9 mouse cellular contexts compared by ENCODE assay signal in genomic region chr6:125350231-125350994, GRCm38 (mm10). TPM values are rescaled to one million over a fixed set of nuclear protein-coding genes. Genes with fewer than 3 reads are reported as not detected.
A peak's percentile ranks its signal among the peaks of the same experiment; 100 is the strongest.
DNase-seq lines count a peak whose midpoint lies in the region; ATAC-seq and TF ChIP-seq lines count a peak whose summit lies in the region.
"Had no signal": no experiment of that assay in that cellular context is flagged by ENCODE, and none has a peak within 500 bp of the region (broad histone marks: within the 10 kb centered on the region; RNA-seq: fewer than 3 reads in every experiment).

No protein-coding gene starts in this region.

- H3K36me3 ChIP-seq in kidney, adult 2 months (ENCODE audit: control insufficient read depth, insufficient read depth, low read length), result no peaks in the 10 kb centered on the region
- no peaks in the 10 kb centered on the region for H3K36me3 ChIP-seq in embryonic facial prominence, embryonic 12.5 days
- H3K36me3 ChIP-seq in liver, embryonic 14.5 days (replicated peaks; ENCODE audit: control insufficient read depth, insufficient read depth, low read depth), result no peaks in the 10 kb centered on the region

- TF ChIP-seq EP300 in liver, embryonic 14.5 days (IDR thresholded peaks at IDR 0.05; ENCODE audit: low read depth), result no peak

- intact Hi-C loops in heart, postnatal 14 days (cut with DNase I), result loop anchor here (2.0 kb wide), 1 partner anchor 38 kb away; the partner anchor contains the start of gene Ltbr

- peak overlapping the region; percentile 91 for H3K4me3 ChIP-seq in kidney, adult 2 months (ENCODE audit: insufficient read depth, low read depth, low read length)
- peak overlapping the region; percentile 78 for H3K4me3 ChIP-seq in embryonic facial prominence, embryonic 12.5 days
- H3K4me3 ChIP-seq in liver, embryonic 14.5 days (ENCODE audit: insufficient read depth in 1 of 2, low read depth in 2 of 2, low read length in 2 of 2), result peak overlapping the region; percentile 61 to 67

- H3K4me1 ChIP-seq in kidney, adult 2 months (ENCODE audit: control insufficient read depth, insufficient read depth, low read length), result peaks cover 37% of the 10 kb centered on the region
- peaks cover 44% of the 10 kb centered on the region for H3K4me1 ChIP-seq in embryonic facial prominence, embryonic 12.5 days
- peaks cover 0 to 40% of the 10 kb centered on the region in 2 experiments; a peak in 3 of 4 replicates for H3K4me1 ChIP-seq in liver, embryonic 14.5 days (replicated peaks; ENCODE audit: control insufficient read depth in 2 of 2, insufficient read depth in 2 of 2, low read length in 1 of 2)

- no peak for TF ChIP-seq POLR2A in kidney, adult 2 months (IDR thresholded peaks at IDR 0.05; ENCODE audit: low read depth, low read length)

- H3K9ac ChIP-seq in embryonic facial prominence, embryonic 12.5 days, result peak overlapping the region; percentile 83
- peak overlapping the region; percentile 25 for H3K9ac ChIP-seq in liver, embryonic 14.5 days (replicated peaks)

- H3K27me3 ChIP-seq in kidney, adult 2 months (replicated peaks; ENCODE audit: control insufficient read depth, insufficient read depth, low read length), result no peaks in the 10 kb centered on the region
- H3K27me3 ChIP-seq in embryonic facial prominence, embryonic 12.5 days, result no peaks in the 10 kb centered on the region
- H3K27me3 ChIP-seq in liver, embryonic 14.5 days (ENCODE audit: control insufficient read depth, insufficient read depth, low read length), result no peaks in the 10 kb centered on the region
- H3K27me3 ChIP-seq: Patski had no signal

- ATAC-seq in embryonic facial prominence, embryonic 12.5 days (ENCODE audit: insufficient number of reproducible peaks, insufficient read depth, low FRiP score, low TSS enrichment), result peak; percentile 29; the same call in 1 of the 2 replicates
- ATAC-seq in liver, embryonic 14.5 days (ENCODE audit: insufficient read depth), result no peak
- ATAC-seq in neutrophil, adult 5-6 weeks (ENCODE audit: extremely low read depth, insufficient number of reproducible peaks, low FRiP score, poor library complexity, severe bottlenecking), result peak; percentile 11; the same call in 1 of the 2 replicates

- H3K9me3 ChIP-seq in embryonic facial prominence, embryonic 12.5 days, result no peaks in the 10 kb centered on the region
- no peaks in the 10 kb centered on the region for H3K9me3 ChIP-seq in liver, embryonic 14.5 days (ENCODE audit: control insufficient read depth, low read length)

- H3K4me2 ChIP-seq in embryonic facial prominence, embryonic 12.5 days (replicated peaks), result peak overlapping the region; percentile 87
- peak overlapping the region; percentile 61 for H3K4me2 ChIP-seq in liver, embryonic 14.5 days (ENCODE audit: low read depth)

- 3% methylated on average over 20 of the region's 20 CpGs for WGBS in kidney, adult 2 months
- 1% methylated on average over 20 of the region's 20 CpGs for WGBS in embryonic facial prominence, embryonic 12.5 days
- 6% methylated on average over 20 of the region's 20 CpGs for WGBS in liver, embryonic 14.5 days (ENCODE audit: insufficient replicate concordance)

- peak; percentile 50 for DNase-seq in kidney, adult 2 months
- no peak for DNase-seq in kidney, adult 11 months
- DNase-seq in heart, postnatal 14 days, result peak; percentile 47 to 68
- no peak for DNase-seq in liver, embryonic 14.5 days (ENCODE audit: low read depth in 3 of 3, low spot score in 3 of 3)
- DNase-seq in right cerebral cortex, postnatal 14 days, result no peak
- DNase-seq in cerebellum, adult 9-11 months, result no peak

- no peak for TF ChIP-seq CTCF in kidney, adult 2 months (conservative IDR thresholded peaks at IDR 0.05; ENCODE audit: insufficient read depth, insufficient read length, low read depth, low read length)
- no peak for TF ChIP-seq CTCF in liver, embryonic 14.5 days (IDR thresholded peaks at IDR 0.05; ENCODE audit: low read depth)

- H3K27ac ChIP-seq in kidney, adult 2 months (ENCODE audit: insufficient read depth, low read depth, low read length), result peak overlapping the region; percentile 92
- H3K27ac ChIP-seq in embryonic facial prominence, embryonic 12.5 days, result peak overlapping the region; percentile 88
- H3K27ac ChIP-seq in liver, embryonic 14.5 days, result no peak overlapping the region

RNA-seq across cellular contexts. Expression of gene Tnfrsf1a, which starts 1.3 kb away (rescaled TPM):
- 98.6 and 109 TPM in 2 replicates for polyA plus RNA-seq in kidney, adult 2 months (2012; rRNA removed)
- polyA plus RNA-seq in embryonic facial prominence, embryonic 12.5 days (2016; fragmentation: Nextera tagmentation; extraction: Ambion mirVana), result 49.4 and 51.9 TPM in 2 replicates
- 10 to 100 TPM; 63.4 to 70.7 TPM for total RNA-seq in heart, postnatal 14 days (2021)
- polyA plus RNA-seq in liver, embryonic 14.5 days (2012; rRNA removed), result 15.4 and 16.8 TPM in 2 replicates
- polyA plus RNA-seq in liver, embryonic 14.5 days (2014; fragmentation: Nextera tagmentation; extraction: Ambion mirVana), result 19.8 and 21.1 TPM in 2 replicates
- total RNA-seq in neutrophil, adult 5-6 weeks (2017), result 202 and 215 TPM in 2 replicates

RNA-seq across cellular contexts. Expression of gene Scnn1a, which starts 30.0 kb away (rescaled TPM):
- polyA plus RNA-seq in kidney, adult 2 months (2012; rRNA removed), result 83.5 and 89.5 TPM in 2 replicates
- polyA plus RNA-seq in embryonic facial prominence, embryonic 12.5 days (2016; fragmentation: Nextera tagmentation; extraction: Ambion mirVana), result 0.52 and 1.1 TPM in 2 replicates
- 1 to 10 TPM in 1 of 2 experiments, under 1 TPM in 1; 1.00 to 1.1 TPM for total RNA-seq in heart, postnatal 14 days (2021)
- 0.34 and 0.40 TPM in 2 replicates for polyA plus RNA-seq in liver, embryonic 14.5 days (2012; rRNA removed)
- polyA plus RNA-seq in liver, embryonic 14.5 days (2014; fragmentation: Nextera tagmentation; extraction: Ambion mirVana), result 0.34 and 0.36 TPM in 2 replicates
- total RNA-seq in neutrophil, adult 5-6 weeks (2017), result 11.6 and 12.6 TPM in 2 replicates

RNA-seq across cellular contexts. Expression of gene Plekhg6, which starts 30.2 kb away (rescaled TPM):
- polyA plus RNA-seq in kidney, adult 2 months (2012; rRNA removed), result 6.1 and 7.1 TPM in 2 replicates
- 0.34 and 0.47 TPM in 2 replicates for polyA plus RNA-seq in embryonic facial prominence, embryonic 12.5 days (2016; fragmentation: Nextera tagmentation; extraction: Ambion mirVana)
- total RNA-seq in heart, postnatal 14 days (2021), result not detected
- polyA plus RNA-seq in liver, embryonic 14.5 days (2012; rRNA removed), result 0.39 and 0.48 TPM in 2 replicates
- polyA plus RNA-seq in liver, embryonic 14.5 days (2014; fragmentation: Nextera tagmentation; extraction: Ambion mirVana), result 0.38 and 0.47 TPM in 2 replicates
- 0.25 and 0.35 TPM in 2 replicates for total RNA-seq in neutrophil, adult 5-6 weeks (2017)

RNA-seq across cellular contexts. Expression of gene Ltbr, which starts 36.7 kb away (rescaled TPM):
- polyA plus RNA-seq in kidney, adult 2 months (2012; rRNA removed), result 97.1 and 116 TPM in 2 replicates
- 27.2 and 28.2 TPM in 2 replicates for polyA plus RNA-seq in embryonic facial prominence, embryonic 12.5 days (2016; fragmentation: Nextera tagmentation; extraction: Ambion mirVana)
- 10 to 100 TPM; 34.6 to 36.0 TPM for total RNA-seq in heart, postnatal 14 days (2021)
- polyA plus RNA-seq in liver, embryonic 14.5 days (2012; rRNA removed), result 12.3 and 12.5 TPM in 2 replicates
- polyA plus RNA-seq in liver, embryonic 14.5 days (2014; fragmentation: Nextera tagmentation; extraction: Ambion mirVana), result 15.2 and 15.7 TPM in 2 replicates
- 43.7 and 45.6 TPM in 2 replicates for total RNA-seq in neutrophil, adult 5-6 weeks (2017)

Comparison
In these comparisons a context has a peak if more than half of its experiments do, and no peak if none do; other contexts are left out.
1. DNase-seq: peak in kidney, adult 2 months (single experiment) and heart, postnatal 14 days (2 of 2); none in kidney, adult 11 months (single experiment), liver, embryonic 14.5 days (0 of 3), right cerebral cortex, postnatal 14 days (single experiment) and cerebellum, adult 9-11 months (single experiment).
2. RNA of gene Scnn1a, which starts 30.0 kb away (polyA plus RNA-seq): 83.5 to 89.5 TPM in kidney, adult 2 months; 0.52 to 1.1 TPM in embryonic facial prominence, embryonic 12.5 days and 0.34 to 0.40 TPM in liver, embryonic 14.5 days; every median in the first group is over 10 times any median in the second.
3. Peak in every context shown above with its lines, with median percentiles within 50 percentile points of each other: H3K4me3 ChIP-seq.